Mouse (Mus musculus) liver, embryonic 14.5 days (tissue): Measurements from ENCODE around the gene Abcf1.

Experiments
- CTCF ChIP-seq: IDR thresholded peaks from 2 replicates; pipeline ENCODE4 v1.5.1; 2016; ENCODE audit warnings: antibody characterized with exemption, low read depth, control low read depth
- EP300 ChIP-seq: IDR thresholded peaks from 2 replicates; pipeline ENCODE4 v1.6.1; 2016; ENCODE audit warnings: antibody characterized with exemption, low read depth

GRCm38 (mm10) chr17:35939108-35939507 is 30.5 kb downstream of the Abcf1 start:
- TF ChIP-seq CTCF (no peak), EP300 (no peak)
